Mouse (Mus musculus) intestine, postnatal 0 days (tissue): ENCODE measurements around the gene B3gntl1. TPM values are rescaled to one million over a fixed set of nuclear protein-coding genes. Genes with fewer than 3 reads are reported as not detected.

ENCODE experiments used
- ATAC-seq: fragments of 200-750 bp; cut with Nextera tagmentation; 2 replicates; pipeline ENCODE4 v1.8.0; 2017; ENCODE audit warnings: mild to moderate bottlenecking, moderate TSS enrichment, moderate library complexity
- H3K27ac ChIP-seq: fragments of 300-500 bp; sonication (generic); 2 replicates; pipeline ENCODE4 v1.5.1; 2014; ENCODE audit warnings: mild to moderate bottlenecking, low read depth, low read length, moderate library complexity
- H3K27me3 ChIP-seq: fragments of 300-500 bp; sonication (generic); replicated peaks from 2 replicates; pipeline ENCODE4 v1.6.1; 2014; ENCODE audit warnings: low read length, mixed read lengths; ENCODE audit not compliant: control insufficient read depth, insufficient read depth
- H3K36me3 ChIP-seq: fragments of 300-500 bp; sonication (generic); 2 replicates; pipeline ENCODE4 v1.6.1; 2014; ENCODE audit warnings: mild to moderate bottlenecking, moderate library complexity; ENCODE audit not compliant: control insufficient read depth, insufficient read depth
- H3K4me1 ChIP-seq: fragments of 300-500 bp; sonication (generic); replicated peaks from 2 replicates; pipeline ENCODE4 v1.6.1; 2014; ENCODE audit warnings: antibody characterized with exemption, low read length, mixed read lengths; ENCODE audit not compliant: control insufficient read depth, insufficient read depth
- H3K4me2 ChIP-seq: fragments of 300-500 bp; sonication (generic); replicated peaks from 2 replicates; pipeline ENCODE4 v1.6.1; 2014; ENCODE audit warnings: low read depth, mild to moderate bottlenecking, moderate library complexity
- H3K4me3 ChIP-seq: fragments of 300-500 bp; sonication (generic); 2 replicates; pipeline ENCODE4 v1.5.1; 2014; ENCODE audit warnings: low read depth, low read length
- H3K9ac ChIP-seq: fragments of 300-500 bp; sonication (generic); 2 replicates; pipeline ENCODE4 v1.6.1; 2014; ENCODE audit warnings: mild to moderate bottlenecking, low read depth, low read length
- H3K9me3 ChIP-seq: fragments of 300-500 bp; sonication (generic); 2 replicates; pipeline ENCODE4 v1.6.1; 2016; ENCODE audit warnings: mixed run types; ENCODE audit not compliant: control insufficient read depth
- CTCF ChIP-seq: sonication (generic); IDR thresholded peaks from 2 replicates; pipeline ENCODE4 v1.5.1; 2016; ENCODE audit warnings: low read depth, mild to moderate bottlenecking, control low read depth, antibody characterized with exemption, moderate library complexity
- WGBS: fragments of 180-500 bp; shearing (Covaris S2); extraction: QIAGEN DNeasy Blood & Tissue Kit; methylation state at CpG from one replicate; pipeline ENCODE4 v1.1.7; 2014; 5-methylcytosine and 5-hydroxymethylcytosine counted together
- polyA plus RNA-seq: library from polyadenylated mRNA; unstranded; fragments of >200 nt; fragmentation: Nextera tagmentation; extraction: Ambion mirVana; gene quantifications from 2 replicates; pipeline ENCODE4 v1.2.1, GENCODE M21; 2015

B3gntl1 gene
- polyA plus RNA-seq, 1 experiment from 2014 or later, result 3.2 TPM

- no peak for TF ChIP-seq CTCF
- H3K36me3 ChIP-seq, result peaks cover 14% of the 10 kb centered on the region
- H3K4me2 ChIP-seq, result no peak overlapping the region
- no peak overlapping the region for H3K9ac ChIP-seq
- no peaks in the 10 kb centered on the region for H3K4me1 ChIP-seq
- H3K27me3 ChIP-seq, result no peaks in the 10 kb centered on the region
- H3K4me3 ChIP-seq, result no peak overlapping the region
- H3K9me3 ChIP-seq, result no peaks in the 10 kb centered on the region
- no peak for ATAC-seq
- no peak overlapping the region for H3K27ac ChIP-seq
- WGBS, result 91% methylated on average over 5 of the region's 5 CpGs
Measured at GRCm38 (mm10) chr11:121648166-121648565, 24.8 kb downstream of the B3gntl1 start.

DNA sequence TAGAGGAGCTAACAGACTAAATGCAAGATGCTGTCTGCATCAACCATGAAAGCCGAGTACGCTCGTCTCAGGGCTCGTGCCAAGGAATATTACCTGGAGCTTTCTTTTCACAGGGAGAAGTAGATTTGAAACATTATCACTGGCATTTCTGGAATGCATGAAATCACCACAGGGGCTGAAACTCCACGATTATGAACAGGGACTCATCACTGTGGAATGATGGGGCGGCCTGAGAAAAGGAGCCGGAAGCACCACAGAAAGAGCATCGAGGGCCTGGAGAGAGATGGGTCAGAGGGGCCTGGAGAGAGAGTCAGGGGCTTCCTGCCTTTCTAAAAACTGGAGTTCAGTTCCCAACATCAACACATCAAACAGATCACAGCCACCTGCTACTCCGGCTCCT lies 25.6 kb downstream of the B3gntl1 start:
- no peak for TF ChIP-seq CTCF
- Histone ChIP-seq H3K27ac (no peak overlapping the region), H3K4me3 (no peak overlapping the region)

DNA sequence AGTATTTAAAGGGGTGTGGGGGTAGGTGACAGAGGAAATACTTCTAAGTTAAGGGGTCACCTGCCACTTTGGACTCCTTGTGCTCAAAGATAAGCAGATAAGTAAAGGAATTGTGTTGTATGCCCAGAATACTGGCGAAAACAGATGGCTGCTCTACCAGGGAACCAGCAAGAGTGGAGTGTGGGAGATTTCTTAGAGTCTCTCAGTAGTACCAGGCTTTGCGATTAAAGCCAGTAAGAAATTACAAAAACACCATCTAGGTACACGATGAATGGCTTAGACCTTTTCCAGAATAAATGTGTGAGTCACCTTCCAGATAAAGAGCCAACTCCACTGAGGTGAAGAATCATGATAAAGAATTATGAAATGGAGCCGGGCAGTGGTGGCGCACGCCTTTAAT lies 27.6 kb downstream of the B3gntl1 start:
- TF ChIP-seq CTCF, result no peak
- Histone ChIP-seq H3K4me2 (no peak overlapping the region), H3K27ac (no peak overlapping the region), H3K27me3 (no peaks in the 10 kb centered on the region), H3K9ac (no peak overlapping the region), H3K36me3 (peaks cover 16% of the 10 kb centered on the region; the same call in 1 of the 2 replicates), H3K4me1 (no peaks in the 10 kb centered on the region), H3K9me3 (no peaks in the 10 kb centered on the region), H3K4me3 (no peak overlapping the region)
- 93% methylated on average over 6 of the region's 6 CpGs for WGBS
- no peak for ATAC-seq

More for the DNA sequence above, 25.6 kb downstream of the B3gntl1 start:
- Histone ChIP-seq H3K9ac (no peak overlapping the region), H3K36me3 (peaks cover 17% of the 10 kb centered on the region), H3K4me1 (no peaks in the 10 kb centered on the region), H3K9me3 (no peaks in the 10 kb centered on the region), H3K27me3 (no peaks in the 10 kb centered on the region), H3K4me2 (no peak overlapping the region)
- 75% methylated on average over 9 of the region's 9 CpGs for WGBS
- ATAC-seq, result no peak

DNA sequence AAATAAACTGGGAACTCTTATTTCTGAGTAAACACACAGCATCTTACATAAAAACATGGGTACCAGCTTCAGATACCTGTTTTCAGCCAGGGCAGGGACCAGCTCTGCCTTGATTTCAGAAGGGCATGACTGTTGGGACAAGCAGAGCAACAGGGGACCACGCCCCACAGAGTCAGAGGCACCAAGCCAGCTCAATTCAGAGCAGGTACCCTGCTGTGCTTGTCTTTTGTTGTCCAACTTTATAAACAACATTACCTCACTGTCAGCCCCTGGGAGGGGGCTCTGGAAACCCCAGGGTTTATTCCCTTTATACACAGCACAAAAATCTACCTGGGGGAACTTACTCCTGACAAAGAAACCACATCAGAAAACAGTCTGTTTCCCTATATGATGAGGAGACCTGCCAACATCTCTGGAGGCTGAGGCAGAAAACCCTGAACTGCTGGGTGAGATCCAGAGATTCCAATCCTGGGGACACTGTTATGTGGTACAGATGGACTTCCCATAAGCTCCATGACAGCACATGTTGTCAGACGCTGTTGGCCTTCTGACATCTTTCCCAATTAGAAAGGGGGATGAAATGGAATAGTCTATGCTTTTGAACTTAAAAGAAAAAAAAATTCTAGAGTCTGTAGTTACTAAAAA lies 31.3 kb downstream of the B3gntl1 start:
- Histone ChIP-seq H3K4me3 (no peak overlapping the region), H3K36me3 (peaks cover 33% of the 10 kb centered on the region), H3K27ac (no peak overlapping the region), H3K4me2 (no peak overlapping the region), H3K9ac (no peak overlapping the region), H3K4me1 (no peaks in the 10 kb centered on the region), H3K27me3 (no peaks in the 10 kb centered on the region), H3K9me3 (no peaks in the 10 kb centered on the region)
- no peak for TF ChIP-seq CTCF
- 86% methylated on average over 2 of the region's 2 CpGs for WGBS
- ATAC-seq, result no peak

DNA sequence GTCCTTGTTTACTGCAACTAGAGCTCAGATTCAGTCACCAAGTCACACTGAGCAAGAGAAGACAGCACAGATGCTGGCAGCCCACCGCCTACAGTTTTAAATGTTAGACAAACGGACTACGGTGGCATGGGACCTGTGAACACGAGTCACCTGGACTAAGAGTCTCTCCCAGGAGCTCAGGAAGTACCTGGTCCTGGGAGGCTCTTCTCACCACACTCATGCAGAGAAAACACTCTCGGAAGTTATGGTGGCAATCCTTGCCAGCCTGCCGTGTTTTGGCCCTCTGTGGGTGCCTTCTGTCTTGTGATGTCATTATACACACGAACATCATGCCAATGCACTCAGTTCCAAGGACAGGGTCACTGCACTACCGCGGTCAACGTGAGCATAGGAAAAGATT lies 36.3 kb downstream of the B3gntl1 start:
- Histone ChIP-seq H3K9ac (no peak overlapping the region), H3K27me3 (no peaks in the 10 kb centered on the region), H3K9me3 (no peaks in the 10 kb centered on the region), H3K4me1 (no peaks in the 10 kb centered on the region), H3K4me3 (no peak overlapping the region), H3K27ac (no peak overlapping the region), H3K36me3 (peaks cover 36% of the 10 kb centered on the region), H3K4me2 (no peak overlapping the region)
- no peak for TF ChIP-seq CTCF
- WGBS, result 89% methylated on average over 10 of the region's 10 CpGs
- no peak for ATAC-seq

- Histone ChIP-seq H3K27ac (no peak overlapping the region), H3K4me3 (no peak overlapping the region), H3K4me1 (no peaks in the 10 kb centered on the region), H3K36me3 (peaks cover 19% of the 10 kb centered on the region; the same call in 1 of the 2 replicates), H3K27me3 (no peaks in the 10 kb centered on the region), H3K9ac (no peak overlapping the region), H3K9me3 (no peaks in the 10 kb centered on the region), H3K4me2 (no peak overlapping the region)
- 95% methylated on average over 7 of the region's 7 CpGs for WGBS
- no peak for TF ChIP-seq CTCF
- no peak for ATAC-seq
Measured at GRCm38 (mm10) chr11:121631410-121631809, 41.5 kb downstream of the B3gntl1 start.
